Mouse (Mus musculus) CH12F3 (cell line): Measurements from ENCODE around the gene Smcr8.
"Not testable (repeated sequence)": the region's sequence is repeated elsewhere in the genome, so short reads cannot be mapped to it uniquely, and the experiment has no call there.

ENCODE experiments used
- in situ Hi-C: fragments of 300-500 bp; cut with MboI; formaldehyde crosslinking; loops from 2 replicates; pipeline ENCODE4 v1.14.3; 2020; ENCODE audit warnings: low sequenced_read_pairs

Gene Smcr8

DNA sequence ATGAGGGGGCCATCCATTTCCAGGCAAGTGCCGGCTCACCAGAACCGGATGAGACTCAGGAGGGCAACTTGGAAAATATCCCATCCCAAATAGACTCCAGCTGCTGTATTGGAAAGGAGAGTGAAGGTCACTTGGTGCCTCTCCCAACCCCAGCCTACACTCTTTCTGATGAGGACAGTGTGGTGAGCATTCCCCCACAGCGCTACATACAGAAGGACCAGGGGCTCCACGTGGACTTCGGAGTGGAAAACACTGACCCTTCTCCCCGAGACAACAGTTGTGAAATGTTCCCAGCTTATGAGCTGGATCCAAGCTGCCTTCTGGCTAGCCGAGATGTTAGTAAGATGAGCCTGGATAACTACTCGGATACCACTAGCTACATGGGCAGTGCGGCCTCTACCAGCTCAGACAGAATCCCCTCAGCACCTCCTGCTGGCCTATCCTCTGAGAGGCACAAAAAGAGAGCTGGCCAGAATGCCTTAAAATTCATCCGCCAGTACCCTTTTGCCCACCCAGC, 2.4 kb downstream of the Smcr8 start:
- in situ Hi-C loops: no loop called here

GRCm38 (mm10) chr11:60784179-60784922, 7.0 kb downstream of the Smcr8 start:
- in situ Hi-C loops: no loop called here

- in situ Hi-C loops: no loop called here
These were observed 10.3 kb downstream of the Smcr8 start for GRCm38 (mm10) chr11:60787595-60787994.

- in situ Hi-C loops: no loop called here
These were observed 13.1 kb downstream of the Smcr8 start for GRCm38 (mm10) chr11:60790472-60790871.

- in situ Hi-C loops: no loop called here
These were observed 19.0 kb downstream of the Smcr8 start for GRCm38 (mm10) chr11:60796342-60796741.

GRCm38 (mm10) chr11:60799977-60800376, 22.7 kb downstream of the Smcr8 start:
- in situ Hi-C loops: no loop called here

GRCm38 (mm10) chr11:60800892-60801291, 23.6 kb downstream of the Smcr8 start:
- in situ Hi-C loops: no loop called here

DNA sequence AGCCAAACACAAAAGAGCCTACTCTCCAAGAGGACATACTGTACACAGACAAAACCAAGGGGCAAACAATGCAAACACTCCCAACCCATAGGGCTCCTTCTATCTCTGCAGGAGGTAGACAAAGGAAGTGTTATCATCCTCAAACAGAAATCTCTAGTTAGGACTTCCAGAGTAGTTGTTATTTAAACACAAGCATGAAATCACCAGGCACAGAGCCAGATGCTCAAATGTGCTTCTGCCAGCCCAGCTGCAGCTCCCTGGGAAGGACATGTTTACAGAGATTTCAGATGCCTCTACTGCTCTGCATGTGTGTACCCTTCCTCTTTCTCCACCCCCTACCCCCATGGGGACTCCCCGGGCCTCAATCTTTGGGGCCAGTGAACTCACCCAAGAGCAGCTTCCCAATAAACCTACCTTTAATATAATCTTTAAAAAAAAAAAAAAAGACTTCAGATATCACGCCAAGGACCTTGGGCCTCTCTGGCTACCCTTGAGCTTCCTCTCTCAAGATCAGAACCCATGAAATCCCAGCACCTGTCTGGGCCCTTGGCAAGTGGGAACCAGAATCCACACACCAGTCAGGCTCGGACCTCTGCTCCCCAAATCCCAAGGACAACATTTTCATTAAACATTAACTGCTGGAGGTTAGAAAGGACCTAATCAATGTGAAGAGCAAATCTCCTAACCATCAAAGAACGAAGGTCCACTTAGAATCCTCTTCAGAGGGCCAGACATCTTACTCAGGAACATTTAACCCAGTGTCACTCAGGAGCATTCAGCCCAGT, 31.2 kb downstream of the Smcr8 start:
- in situ Hi-C loops: no loop called here

GRCm38 (mm10) chr11:60809546-60809945, 32.2 kb downstream of the Smcr8 start:
- in situ Hi-C loops: no loop called here

GRCm38 (mm10) chr11:60810046-60810965, 33.0 kb downstream of the Smcr8 start:
- in situ Hi-C loops: no loop called here

DNA sequence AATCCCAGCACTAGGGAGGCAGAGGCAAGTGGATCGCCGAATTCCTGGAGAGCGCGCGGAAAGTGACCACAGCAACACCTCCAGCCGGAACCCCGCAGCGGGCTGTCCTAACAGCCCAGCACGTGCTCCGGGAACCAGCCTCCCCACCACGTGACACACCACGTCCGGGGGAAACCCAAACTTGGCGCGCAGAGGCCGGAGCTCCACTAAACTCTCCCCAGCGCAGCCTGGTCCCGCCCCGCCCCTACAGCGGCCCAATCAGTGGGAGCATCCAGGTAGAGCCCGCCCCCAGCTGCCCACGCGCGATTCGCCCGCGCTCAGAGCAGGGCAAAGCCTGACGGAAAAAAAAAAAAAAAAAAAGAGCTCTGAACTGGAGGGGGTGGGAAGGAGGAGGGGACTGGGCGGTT, 33.7 kb downstream of the Smcr8 start:
- in situ Hi-C loops: no loop called here

GRCm38 (mm10) chr11:60811618-60812017, 34.3 kb downstream of the Smcr8 start, which contains the start of gene Shmt1:
Gene Shmt1, minus strand, starts transcription at chr11:60811718.
- in situ Hi-C loops: not testable (repeated sequence)

DNA sequence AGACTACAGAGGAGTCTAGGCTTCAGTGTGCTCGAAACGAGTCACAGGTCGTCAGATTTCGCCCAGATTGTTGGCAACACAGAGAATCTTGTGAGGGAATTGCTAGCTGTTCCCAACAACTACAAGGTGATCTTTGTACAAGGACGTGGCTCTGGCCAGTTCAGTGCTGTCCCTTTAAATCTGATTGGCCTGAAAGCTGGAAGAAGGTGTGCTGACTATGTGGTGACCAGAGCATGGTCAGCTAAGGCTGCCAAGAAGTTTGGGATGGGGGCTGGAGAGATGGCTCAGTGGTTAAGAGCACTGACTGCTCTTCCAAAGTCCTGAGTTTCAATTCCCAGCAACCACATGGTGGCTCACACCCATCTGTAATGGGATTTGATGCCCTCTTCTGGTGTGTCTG, 39.1 kb downstream of the Smcr8 start:
- in situ Hi-C loops: no loop called here

DNA sequence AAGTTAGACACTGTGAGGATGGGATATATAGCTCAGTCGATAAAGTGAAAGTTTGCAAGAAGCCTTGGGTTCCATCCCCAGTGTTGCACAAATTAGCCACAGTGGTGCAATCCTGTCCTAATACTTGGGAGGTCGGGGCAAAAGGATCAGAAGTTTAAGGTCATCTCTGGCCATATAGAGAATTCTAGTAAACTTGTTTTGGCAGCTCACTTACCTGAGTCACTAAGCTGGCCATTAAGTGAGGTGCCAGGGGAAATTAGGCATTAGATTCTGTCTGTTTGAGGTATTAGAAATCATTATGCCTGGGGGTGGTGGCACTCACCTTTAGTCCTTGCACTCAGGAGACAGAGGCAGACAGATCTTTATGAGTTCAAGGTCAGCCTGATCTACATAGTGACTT, 46.4 kb downstream of the Smcr8 start:
- in situ Hi-C loops: no loop called here

- in situ Hi-C loops: no loop called here
These were observed 47.9 kb downstream of the Smcr8 start for GRCm38 (mm10) chr11:60825191-60825590.

- in situ Hi-C loops: no loop called here
These were observed 49.4 kb downstream of the Smcr8 start for GRCm38 (mm10) chr11:60826700-60827099.

DNA sequence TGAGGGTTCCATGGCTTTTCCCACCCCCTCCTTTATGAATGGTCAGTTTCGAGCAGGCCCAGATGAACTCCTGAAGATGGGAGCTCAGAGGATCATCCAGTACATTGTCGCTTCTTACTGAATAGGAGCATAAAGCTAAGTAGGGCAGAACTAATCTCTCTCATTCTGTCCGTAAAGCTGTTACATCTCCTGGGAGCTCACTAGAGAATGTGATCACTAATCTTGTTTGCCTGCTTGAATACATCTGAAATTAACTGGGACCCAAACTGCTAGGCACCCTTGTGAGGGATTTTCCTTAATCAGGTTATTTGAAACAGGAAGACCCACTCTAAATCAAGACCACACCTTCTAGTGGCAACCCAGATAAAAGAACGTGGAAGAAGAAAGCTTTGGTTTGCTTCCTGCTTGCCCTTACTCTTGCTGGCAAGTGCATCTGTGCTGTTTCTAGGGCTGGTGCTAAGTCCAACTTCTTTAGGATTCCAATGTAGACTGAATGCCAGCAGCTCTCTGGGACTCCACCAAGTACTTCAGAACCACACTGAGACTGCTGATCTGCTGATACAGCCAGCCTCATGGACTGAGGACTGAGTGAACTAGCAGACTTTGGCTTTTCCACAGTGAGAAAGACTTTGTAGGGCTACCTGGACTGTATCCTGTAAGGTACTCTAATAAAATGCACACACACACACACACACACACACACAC, 50.1 kb downstream of the Smcr8 start:
- in situ Hi-C loops: no loop called here

GRCm38 (mm10) chr11:60828903-60829302, 51.6 kb downstream of the Smcr8 start:
- in situ Hi-C loops: no loop called here

DNA sequence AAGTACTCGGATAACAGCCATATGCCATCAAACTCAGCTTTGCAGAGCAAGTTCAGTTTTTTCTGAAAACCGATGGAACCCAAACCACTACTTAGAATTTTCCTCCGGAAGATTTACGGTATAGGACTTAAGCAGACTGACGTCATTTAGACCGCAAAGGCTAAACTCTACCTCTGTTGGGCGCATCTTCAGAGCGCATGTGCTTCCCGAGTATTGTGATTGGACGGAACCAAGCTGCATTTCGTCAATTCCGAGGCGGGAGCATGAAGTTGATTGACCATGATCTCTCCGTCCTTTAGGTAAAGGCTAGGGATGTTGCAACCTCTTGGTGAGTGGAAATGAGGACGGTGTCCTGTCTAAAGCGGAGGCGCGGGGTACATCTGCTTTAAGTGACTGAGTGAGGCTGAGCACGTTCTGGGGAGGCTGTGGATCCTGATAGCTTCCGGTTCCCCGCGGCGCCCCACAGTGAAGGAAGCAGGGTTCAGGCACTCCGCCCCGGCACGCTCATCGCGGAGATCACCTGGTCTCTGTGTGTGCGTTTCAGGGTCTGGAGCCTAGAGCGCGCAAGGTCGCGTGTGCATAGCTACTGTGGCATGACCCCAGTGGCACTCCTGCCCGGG, 53.2 kb downstream of the Smcr8 start, which contains the start of gene Dhrs7b:
Gene Dhrs7b (plus strand): TSS at position 199 of the 620 bp plus-strand sequence.
- in situ Hi-C loops: no loop called here

DNA sequence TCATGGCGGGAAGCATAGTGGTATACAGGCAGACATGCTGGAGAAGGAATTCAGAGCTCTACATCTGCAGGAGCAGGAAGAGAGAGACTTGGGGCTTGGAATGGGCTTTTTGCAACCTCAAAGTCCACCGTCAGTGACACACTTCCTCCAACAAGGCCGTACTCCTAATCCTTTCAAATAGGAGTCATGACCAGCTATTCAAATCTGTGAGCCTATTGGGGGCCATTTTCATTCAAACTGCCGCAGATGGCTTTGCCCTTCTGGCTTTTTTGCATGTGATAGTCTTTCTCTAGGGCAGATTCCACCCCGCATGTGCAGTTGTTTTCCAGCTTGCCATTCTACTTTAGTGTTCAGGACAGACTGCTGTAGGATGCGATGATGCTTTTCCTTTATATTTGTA, 59.6 kb downstream of the Smcr8 start:
- in situ Hi-C loops: no loop called here
